Mouse (Mus musculus) skeletal muscle tissue, postnatal 0 days (tissue): Measurements from ENCODE around the gene Cnih2. TPM values are rescaled to one million over a fixed set of nuclear protein-coding genes. Genes with fewer than 3 reads are reported as not detected.

Experiments
- polyA plus RNA-seq: library from polyadenylated mRNA; unstranded; fragments of >200 nt; fragmentation: Nextera tagmentation; extraction: Ambion mirVana; gene quantifications from 2 replicates; pipeline ENCODE4 v1.2.1, GENCODE M21; 2015

Cnih2 gene
- 0.88 and 0.91 TPM in 2 replicates for polyA plus RNA-seq

GRCm38 (mm10) chr19:5098363-5099143 lies at the start of gene Cnih2:
TSS of gene Cnih2 (minus strand) at chr19:5098521.

GRCm38 (mm10) chr19:5118384-5118698 lies 20.0 kb upstream of the Cnih2 start, which contains the start of gene Klc2:
TSS of gene Klc2 (minus strand) at chr19:5118560.

GRCm38 (mm10) chr19:5106731-5107191 lies 8.4 kb upstream of the Cnih2 start, which contains the start of gene Rab1b:
TSS of gene Rab1b (minus strand) at chr19:5107072.

GRCm38 (mm10) chr19:5087884-5088728 lies 10.2 kb downstream of the Cnih2 start, which contains the start of gene Yif1a:
TSS of gene Yif1a (plus strand) at chr19:5088538.

GRCm38 (mm10) chr19:5085145-5085863 lies 13.0 kb downstream of the Cnih2 start, which contains the start of gene Tmem151a:
TSS of gene Tmem151a (minus strand) at chr19:5085531.

GRCm38 (mm10) chr19:5067867-5068569 lies 30.3 kb downstream of the Cnih2 start, which contains the start of gene Cd248:
TSS of gene Cd248 (plus strand) at chr19:5068078.

GRCm38 (mm10) chr19:5050047-5050905 lies 48.0 kb downstream of the Cnih2 start, which contains the start of gene Rin1:
TSS of gene Rin1 (plus strand) at chr19:5050481.

Other genes starting within 250 kb of the Cnih2 start
- gene Ctsf, start 243.4 kb downstream of the Cnih2 start, polyA plus RNA-seq: 47.9 and 54.9 TPM in 2 replicates
- 751 and 907 TPM in 2 replicates for gene Actn3, start 220.6 kb downstream of the Cnih2 start, polyA plus RNA-seq
- gene Zdhhc24, start 219.9 kb downstream of the Cnih2 start, polyA plus RNA-seq: 5.1 and 5.9 TPM in 2 replicates
- 0.87 and 1.1 TPM in 2 replicates for gene Bbs1, start 191.9 kb downstream of the Cnih2 start, polyA plus RNA-seq
- 46.4 and 52.9 TPM in 2 replicates for gene Dpp3, start 170.2 kb downstream of the Cnih2 start, polyA plus RNA-seq
- gene Peli3, start 155.4 kb downstream of the Cnih2 start, polyA plus RNA-seq: 0.57 and 0.77 TPM in 2 replicates
- gene Mrpl11, start 136.4 kb downstream of the Cnih2 start, polyA plus RNA-seq: 105 and 106 TPM in 2 replicates
- not detected in 2 replicates for gene Npas4, start 108.2 kb downstream of the Cnih2 start, polyA plus RNA-seq
- gene Slc29a2, start 74.7 kb downstream of the Cnih2 start, polyA plus RNA-seq: 5.1 and 6.5 TPM in 2 replicates
- gene B4gat1, start 59.7 kb downstream of the Cnih2 start, polyA plus RNA-seq: 30.5 and 36.4 TPM in 2 replicates
- 0.21 and 2.1 TPM in 2 replicates for gene AC124502.3, start 59.6 kb downstream of the Cnih2 start, polyA plus RNA-seq
- 16.9 and 21.0 TPM in 2 replicates for gene Brms1, start 57.2 kb downstream of the Cnih2 start, polyA plus RNA-seq
- 1.6 and 1.7 TPM in 2 replicates for gene Rin1, start 48.0 kb downstream of the Cnih2 start, polyA plus RNA-seq
- 37.7 and 59.2 TPM in 2 replicates for gene Cd248, start 30.4 kb downstream of the Cnih2 start, polyA plus RNA-seq
- 0.34 and 0.72 TPM in 2 replicates for gene Tmem151a, start 13.0 kb downstream of the Cnih2 start, polyA plus RNA-seq
- 95.0 and 101 TPM in 2 replicates for gene Yif1a, start 10.0 kb downstream of the Cnih2 start, polyA plus RNA-seq
- 174 and 198 TPM in 2 replicates for gene Rab1b, start 8.6 kb upstream of the Cnih2 start, polyA plus RNA-seq
- 11.7 and 12.5 TPM in 2 replicates for gene Klc2, start 20.0 kb upstream of the Cnih2 start, polyA plus RNA-seq
- gene Pacs1, start 174.6 kb upstream of the Cnih2 start, polyA plus RNA-seq: 6.6 and 7.4 TPM in 2 replicates
- gene Sf3b2, start 196.9 kb upstream of the Cnih2 start, polyA plus RNA-seq: 128 and 129 TPM in 2 replicates
- gene Gal3st3, start 199.8 kb upstream of the Cnih2 start, polyA plus RNA-seq: 0.45 and 0.57 TPM in 2 replicates
- gene Catsper1, start 237.2 kb upstream of the Cnih2 start, polyA plus RNA-seq: not detected in 2 replicates